Mouse (Mus musculus): ENCODE data around the gene Gm28042.
A peak's percentile ranks its signal among the peaks of the same experiment; 100 is the strongest.

Gene Gm28042

DNA sequence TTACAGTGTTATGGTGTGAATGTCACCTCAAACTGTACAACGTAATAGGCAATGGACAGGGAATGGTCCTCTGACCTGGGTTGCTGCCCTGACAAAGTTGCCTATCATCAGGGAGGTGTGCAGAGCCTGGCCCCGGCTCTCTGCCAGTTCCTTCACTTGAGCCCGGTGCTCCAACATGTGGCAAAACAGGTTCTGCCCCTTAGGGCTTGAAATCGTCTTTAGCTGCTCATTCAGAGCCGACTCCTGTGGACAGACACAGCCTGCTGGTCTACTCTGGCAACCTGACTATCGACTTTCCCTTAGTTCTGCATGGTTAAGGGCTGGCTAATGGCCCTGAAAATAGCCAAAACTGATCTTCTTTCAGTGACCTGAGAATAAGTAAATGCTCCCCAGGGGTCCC is 32.9 kb downstream of the Gm28042 start:
- no peak for DNase-seq (ENCODE audit: low spot score)

DNA sequence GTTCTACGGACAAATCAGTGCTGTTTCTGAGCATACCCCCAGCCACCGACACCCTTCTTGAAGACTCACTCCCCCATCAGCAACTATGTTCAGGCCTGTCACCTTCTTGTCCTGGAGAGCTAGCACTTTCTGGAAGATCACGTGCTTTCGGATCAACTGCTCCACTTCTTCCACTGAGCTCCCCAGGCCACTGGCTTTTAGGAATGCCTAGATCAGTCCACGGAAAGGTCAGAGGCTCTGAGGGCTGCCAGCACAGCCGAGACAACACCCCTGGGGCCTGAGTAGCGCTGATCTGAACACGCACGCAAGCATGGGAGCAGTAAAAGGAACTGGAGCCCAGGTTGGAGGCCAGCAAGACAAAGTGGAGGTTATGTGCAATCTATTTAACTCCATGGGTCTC is 33.4 kb downstream of the Gm28042 start:
- DNase-seq (ENCODE audit: low spot score), result no peak

DNA sequence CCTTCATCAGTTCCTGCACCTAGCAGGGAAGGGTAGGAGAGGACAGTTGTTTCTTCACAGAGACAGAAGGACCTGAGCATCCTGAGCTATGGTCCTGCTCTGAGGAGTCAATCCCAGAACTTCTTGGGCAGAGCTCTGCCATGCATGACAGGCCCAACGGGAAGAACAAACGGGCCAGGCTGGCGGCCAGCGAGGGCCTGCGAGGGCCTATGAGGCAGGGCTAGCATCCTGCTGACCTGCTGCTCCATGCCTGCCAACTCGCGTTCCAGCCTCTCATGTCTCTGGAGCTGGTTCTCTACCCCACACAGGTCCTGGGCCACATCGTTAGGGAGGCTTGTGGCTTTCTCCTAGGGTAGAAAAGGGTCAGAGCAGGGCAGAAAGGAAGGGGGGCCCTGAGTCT is 35.0 kb downstream of the Gm28042 start:
- DNase-seq (ENCODE audit: low spot score), result no peak

DNA sequence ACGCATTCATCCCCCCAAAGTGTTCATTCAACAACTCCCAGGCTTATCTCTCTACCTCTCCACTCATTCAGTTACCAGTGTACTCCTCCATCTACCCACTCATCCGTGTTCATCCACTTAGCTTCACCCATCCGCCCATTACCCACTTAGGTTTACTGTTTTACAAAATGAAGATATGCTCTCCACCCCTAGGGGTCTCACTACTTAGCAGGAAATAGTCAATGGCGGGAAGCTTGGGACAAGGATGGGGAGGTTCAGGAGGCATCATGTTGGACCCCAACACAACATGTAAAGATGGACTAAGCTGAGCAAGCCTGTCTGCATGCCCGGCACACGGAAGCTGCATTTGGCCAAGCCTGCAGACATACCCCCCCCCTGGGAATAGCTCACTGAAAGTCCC is 37.3 kb downstream of the Gm28042 start:
- DNase-seq (ENCODE audit: low spot score), result no peak

DNA sequence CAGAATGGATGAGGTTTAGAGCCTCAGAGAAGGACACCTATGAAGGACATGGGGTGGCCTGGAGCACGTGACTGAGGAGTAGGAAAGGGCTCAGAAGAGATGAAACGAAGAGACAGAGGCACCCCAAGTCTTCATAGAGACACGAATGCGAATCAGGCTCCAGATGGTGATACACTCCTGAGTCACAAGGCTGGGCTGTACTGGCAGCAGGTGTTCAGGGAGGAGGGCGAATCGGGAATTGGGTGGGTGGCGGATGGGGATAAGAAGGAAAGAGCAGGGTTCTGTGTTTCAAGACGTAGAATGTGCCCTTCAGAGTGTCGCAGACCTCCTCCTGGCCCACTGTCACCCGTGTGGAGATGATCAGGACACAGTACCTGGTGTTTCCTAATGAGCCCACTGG is 38.0 kb downstream of the Gm28042 start:
- DNase-seq (ENCODE audit: low spot score), result no peak

DNA sequence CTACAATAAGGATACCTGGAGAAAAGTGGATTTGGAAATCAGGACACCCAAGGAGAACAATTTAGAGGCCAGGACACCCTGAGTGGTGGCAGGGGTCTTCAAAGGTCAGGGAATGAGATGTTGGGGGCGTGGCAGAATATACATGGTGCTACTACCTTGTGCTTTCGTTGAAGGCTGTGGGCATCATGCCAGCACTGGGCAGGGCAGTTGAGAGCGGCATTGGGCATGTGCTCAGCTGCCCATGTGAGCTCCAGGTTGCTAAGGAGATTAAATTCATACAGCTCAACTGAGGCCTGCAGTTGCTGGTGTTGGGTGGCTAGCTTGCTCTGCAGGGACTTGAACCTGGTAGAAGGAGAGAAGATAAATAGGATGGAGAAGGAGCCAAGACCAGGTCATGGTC is 38.9 kb downstream of the Gm28042 start:
- no peak for DNase-seq (ENCODE audit: low spot score)

DNA sequence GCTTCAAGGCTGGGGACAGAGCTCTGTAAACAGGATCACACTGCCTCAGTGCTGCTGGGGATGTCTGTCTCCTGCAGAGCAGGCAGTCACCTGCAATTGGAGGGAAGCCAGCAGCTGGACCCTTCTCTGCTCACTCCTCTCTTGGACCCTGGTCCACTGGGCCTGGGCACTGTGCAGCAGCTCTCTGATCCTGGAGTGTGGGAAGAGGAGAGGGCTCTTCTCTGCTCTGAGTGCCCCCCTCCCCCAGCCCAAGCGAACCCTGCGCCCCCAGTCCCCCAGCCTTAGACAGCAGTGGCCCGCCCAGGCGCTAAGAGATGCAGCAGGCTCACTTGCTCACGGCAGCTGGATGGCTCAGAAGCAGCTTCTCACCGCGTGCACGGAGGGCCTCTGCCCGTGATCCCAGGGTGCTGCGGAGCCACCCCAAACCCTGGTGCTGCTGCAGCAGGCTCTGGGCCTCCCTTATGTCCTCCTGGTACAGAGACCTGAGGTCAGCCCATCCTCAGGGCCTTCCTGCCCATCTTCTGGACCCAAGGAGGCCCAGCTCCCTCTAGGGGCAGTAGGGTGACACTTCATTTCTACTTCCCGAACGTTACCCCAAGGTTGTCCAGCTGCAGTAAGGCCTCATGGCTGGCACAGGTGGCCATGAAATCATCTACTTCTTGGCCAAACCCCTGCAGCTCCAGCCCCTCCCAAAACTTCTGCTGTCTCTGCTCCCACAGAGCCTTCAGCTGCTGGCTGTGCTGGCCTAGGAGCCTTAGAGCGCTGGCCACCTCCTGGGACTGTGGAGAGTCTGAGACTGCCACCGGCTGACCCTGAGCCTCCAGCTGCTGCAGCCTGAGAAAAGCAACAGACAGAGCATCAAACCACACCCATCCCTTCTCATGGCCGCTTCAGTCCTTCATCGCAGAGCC is 41.5 kb downstream of the Gm28042 start:
- DNase-seq (ENCODE audit: low spot score), result no peak

DNA sequence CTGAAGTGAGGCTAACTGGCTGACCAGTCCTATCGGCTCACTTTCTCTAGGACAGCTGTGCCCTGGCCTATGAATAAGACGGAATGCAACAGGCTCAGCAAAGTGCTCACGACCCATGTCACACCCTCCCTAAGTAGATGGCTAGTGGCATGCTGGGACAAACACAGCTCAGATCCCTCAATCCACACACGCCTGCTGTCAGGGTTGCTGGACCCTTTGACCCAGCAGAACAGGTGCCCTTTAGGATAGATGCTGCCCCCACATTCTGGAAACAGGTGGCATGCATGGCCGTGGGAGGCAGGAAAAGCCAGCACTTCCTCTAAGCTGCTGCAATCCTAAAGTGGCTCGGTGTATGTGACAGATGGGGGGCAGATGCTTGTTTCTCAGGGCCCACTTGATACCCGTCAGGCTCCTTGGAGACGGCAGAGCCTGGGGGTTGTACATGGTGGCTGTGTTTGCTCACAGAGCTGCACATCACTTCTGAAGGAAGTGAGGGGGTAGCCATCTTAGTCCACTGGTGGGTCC is 42.2 kb downstream of the Gm28042 start:
- no peak for DNase-seq (ENCODE audit: low spot score)

DNA sequence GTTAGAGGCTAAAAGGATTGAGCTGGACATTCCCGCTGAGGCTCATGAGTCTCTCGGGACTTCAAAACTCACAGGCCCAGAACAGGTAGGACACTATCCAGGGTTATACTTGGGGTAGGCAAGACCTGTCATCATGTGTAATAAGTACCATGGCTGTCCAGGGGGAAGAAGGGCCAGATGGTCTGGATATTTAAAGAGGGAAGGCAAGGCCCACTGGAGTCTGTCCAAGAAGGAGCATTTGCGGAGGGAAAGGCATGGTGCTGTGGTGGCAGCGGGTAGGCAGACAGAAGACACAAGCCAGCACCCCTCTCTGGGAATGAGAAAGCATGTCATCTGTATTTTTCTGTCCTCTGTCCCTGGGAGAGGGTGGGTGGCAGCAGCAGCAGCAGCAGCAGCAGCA is 46.8 kb downstream of the Gm28042 start:
- DNase-seq (ENCODE audit: low spot score), result no peak

DNA sequence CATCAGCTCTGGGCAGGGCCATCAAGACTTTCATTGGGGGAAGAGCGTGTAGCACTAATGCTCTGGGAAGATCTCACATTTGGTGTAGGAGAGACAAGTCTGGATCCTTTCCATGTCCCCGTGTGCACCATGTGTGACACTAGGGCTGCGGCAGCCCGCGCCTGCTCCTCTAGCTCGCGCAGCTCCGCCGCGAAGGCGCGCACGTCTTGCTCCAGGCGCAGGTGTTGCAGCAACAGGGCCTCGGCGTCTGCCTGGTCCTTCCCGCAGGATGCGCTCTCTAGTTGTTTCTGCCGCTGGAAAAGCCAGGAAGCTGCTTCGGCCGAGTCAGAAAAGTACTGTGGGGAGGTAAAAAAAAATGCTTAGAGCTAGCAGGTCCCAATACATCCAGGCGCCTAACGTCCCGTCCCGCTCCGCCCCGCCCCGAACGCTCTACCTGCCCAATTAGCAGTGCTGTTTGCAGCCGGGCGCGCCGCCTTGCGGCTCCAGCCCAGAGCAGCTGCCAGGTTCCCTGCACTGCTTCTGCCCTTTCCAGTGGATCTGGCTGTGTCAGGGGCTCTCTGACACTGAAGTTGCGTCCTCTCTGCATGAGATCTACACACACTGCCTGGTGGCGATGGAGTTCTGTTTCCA is 48.9 kb downstream of the Gm28042 start:
- DNase-seq (ENCODE audit: low spot score), result peak; percentile 10

DNA sequence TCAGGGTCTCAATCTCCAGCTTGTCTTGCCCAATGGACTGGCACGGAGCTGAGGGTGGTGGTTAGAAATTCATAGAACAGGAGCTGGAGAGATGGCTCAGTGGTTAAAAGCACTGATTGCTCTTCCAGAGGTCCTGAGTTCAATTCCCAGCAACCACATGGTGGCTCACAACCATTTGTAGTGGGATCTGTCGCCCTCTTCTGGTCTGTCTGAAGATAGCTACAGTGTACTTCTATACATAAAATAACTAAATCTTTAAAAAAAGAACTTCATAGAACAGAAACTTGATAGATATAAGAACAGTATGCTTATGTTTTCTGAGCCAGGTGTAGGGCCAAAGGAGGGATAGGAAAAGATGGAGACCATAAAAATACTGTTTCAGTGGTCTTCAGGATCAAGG is 55.1 kb downstream of the Gm28042 start:
- DNase-seq (ENCODE audit: low spot score), result no peak

DNA sequence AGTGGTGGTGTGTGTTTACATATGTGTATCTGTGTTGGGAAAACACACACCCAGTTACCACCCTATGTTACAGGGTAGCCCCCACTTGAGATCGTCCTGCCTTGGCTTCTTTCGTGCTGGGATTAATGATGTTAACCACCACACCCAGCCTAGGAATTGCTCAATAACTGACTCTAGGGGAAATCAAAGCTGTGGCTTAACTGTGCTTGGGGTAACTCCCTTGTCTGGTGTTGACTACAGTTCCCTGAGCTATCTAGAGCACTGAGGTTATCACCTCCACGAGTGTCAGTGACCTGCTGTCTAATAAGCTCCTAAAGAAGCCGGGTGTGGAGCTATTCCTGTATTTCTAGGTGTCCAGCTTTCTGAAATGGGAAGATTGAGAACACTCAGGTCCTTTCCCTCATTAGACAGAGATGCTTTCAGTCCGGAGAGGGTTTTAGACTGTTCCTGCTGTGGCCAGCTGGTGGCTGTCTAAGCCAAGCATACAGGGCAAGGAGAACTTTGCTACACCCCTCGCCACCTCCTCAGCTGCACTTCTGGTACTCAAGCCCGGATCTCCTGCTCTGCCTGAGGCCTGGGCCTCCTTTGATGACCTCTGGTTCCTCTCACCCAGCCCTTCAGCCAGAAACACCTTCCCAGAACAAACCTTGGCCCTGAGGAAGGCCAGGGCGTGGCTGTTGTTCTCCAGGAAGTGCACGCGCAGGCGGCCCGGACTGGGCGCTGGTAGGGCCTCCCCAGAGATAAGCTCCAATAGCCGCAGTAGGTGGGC is 57.5 kb downstream of the Gm28042 start:
- no peak for DNase-seq (ENCODE audit: low spot score)

DNA sequence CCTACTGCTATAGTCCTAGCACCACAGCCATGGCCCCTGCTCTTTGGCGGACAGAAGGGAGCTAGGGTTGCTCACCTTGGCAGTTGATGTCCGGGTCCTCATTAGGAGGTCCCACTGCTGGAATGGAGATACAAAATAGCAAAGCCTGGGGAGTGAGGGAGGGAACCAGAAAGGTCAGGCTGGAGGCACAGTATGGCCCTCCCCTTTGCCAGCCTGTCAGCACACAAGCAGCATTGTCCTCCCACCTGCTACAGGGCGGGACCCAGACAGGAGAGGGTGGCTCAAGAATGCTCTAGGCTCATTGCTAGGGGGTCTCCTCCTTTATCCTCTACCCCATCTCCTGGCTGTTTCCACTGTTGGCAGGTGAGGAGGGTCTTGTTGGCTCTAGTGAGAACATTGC is 58.7 kb downstream of the Gm28042 start:
- DNase-seq (ENCODE audit: low spot score), result no peak

DNA sequence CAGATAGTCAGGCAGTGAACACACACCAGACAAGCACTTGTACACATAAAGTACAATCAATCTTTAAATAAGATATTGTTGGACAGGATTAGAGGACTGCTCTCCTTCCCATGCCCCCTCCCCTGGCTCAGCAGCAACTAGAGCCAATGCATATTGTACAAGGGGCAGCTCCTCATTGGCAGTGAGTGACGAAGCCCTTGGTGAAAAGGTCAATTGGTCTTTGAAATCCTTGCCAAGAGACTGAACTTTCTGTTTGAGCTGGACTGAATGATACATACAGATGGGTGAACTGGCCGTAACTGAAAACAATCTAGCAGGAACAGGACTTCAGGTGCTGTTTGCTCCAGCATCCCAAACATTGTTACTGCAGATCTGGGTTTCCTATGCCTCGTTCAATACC is 60.1 kb downstream of the Gm28042 start:
- no peak for DNase-seq (ENCODE audit: low spot score)

DNA sequence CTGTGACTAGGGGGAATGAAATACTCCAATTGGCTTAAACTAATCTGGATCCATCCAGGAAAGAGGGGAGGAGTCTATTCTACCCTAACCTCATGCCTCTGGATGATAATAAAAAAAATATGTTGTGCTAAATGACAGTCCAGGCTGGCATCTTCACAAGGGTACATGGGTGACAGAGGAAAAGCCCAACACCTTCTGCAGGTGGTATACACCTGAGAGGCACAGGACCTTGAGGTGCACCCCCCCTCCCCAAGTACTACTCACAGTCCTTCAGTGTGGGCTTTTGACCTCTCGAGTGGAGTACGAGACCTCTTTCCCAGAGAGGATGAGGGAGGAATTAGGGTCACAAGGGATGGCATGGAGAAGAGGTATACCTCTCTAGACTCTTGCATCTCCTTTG is 60.6 kb downstream of the Gm28042 start:
- DNase-seq (ENCODE audit: low spot score), result no peak

DNA sequence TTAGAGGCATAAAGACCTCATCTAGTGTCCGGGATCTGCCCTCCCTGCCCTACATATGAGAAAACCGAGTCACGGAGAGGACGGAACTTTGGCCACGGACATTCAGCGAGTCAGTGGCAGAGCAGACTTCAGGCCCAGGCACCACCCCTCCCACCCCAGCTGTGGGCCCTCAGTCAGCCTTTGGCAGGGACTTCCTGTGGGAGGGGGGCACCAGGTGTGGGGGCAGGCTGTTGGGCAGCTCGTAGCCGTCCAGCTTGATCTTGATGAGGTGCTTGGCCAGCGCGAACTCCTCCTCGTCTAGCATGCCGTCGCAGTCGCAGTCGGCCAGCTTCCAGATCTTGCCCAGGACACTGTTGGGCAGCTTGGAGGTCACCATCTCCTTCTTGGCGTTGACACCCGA is 63.7 kb downstream of the Gm28042 start:
- DNase-seq (ENCODE audit: low spot score), result no peak

Measured in T-cell, adult 2 months (primary cell).